Mouse (Mus musculus) myocyte (in vitro differentiated cells): ENCODE data around the gene Mrpl42.

Experiments
- CEBPB ChIP-seq: IDR thresholded peaks from 2 replicates; pipeline ENCODE4 v1.6.1; 2011; ENCODE audit warnings: mild to moderate bottlenecking, moderate library complexity; ENCODE audit not compliant: poor library complexity, insufficient read depth, severe bottlenecking
- E2F4 ChIP-seq: IDR thresholded peaks from one replicate; pipeline ENCODE4 v1.6.1; 2011; ENCODE audit warnings: mild to moderate bottlenecking, control low read depth, moderate library complexity; ENCODE audit not compliant: insufficient read depth
- MAX ChIP-seq: IDR thresholded peaks from one replicate; pipeline ENCODE4 v1.6.1; 2011; ENCODE audit warnings: low read depth, mild to moderate bottlenecking, control low read depth
- MYOD1 ChIP-seq, 3 experiments: IDR thresholded peaks; one replicate each; pipeline ENCODE4 v1.6.1; 2011; ENCODE audit warnings: control low read depth in 2 of 3, low read depth in 2 of 3, mild to moderate bottlenecking in 2 of 3, moderate library complexity in 1 of 3; ENCODE audit not compliant: insufficient read length in 2 of 3, control insufficient read depth in 1 of 3
- MYOG ChIP-seq, 3 experiments: IDR thresholded peaks; one replicate each; pipeline ENCODE4 v1.6.1; 2011; ENCODE audit warnings: control low read depth in 2 of 3, low read depth in 2 of 3, mild to moderate bottlenecking in 2 of 3; ENCODE audit not compliant: insufficient read length in 2 of 3, control insufficient read depth in 1 of 3, insufficient read depth in 1 of 3
- POLR2A ChIP-seq: IDR thresholded peaks from one replicate; pipeline ENCODE4 v1.6.1; 2011; ENCODE audit warnings: low read depth, mild to moderate bottlenecking, control low read depth, moderate library complexity; ENCODE audit not compliant: insufficient read length
- POLR2AphosphoS2 ChIP-seq: IDR thresholded peaks from one replicate; pipeline ENCODE4 v1.6.1; 2011; ENCODE audit warnings: low read depth, control low read depth; ENCODE audit not compliant: insufficient read length
- REST ChIP-seq: IDR thresholded peaks from one replicate; pipeline ENCODE4 v1.6.1; 2011; ENCODE audit warnings: mild to moderate bottlenecking, control low read depth, moderate library complexity; ENCODE audit not compliant: insufficient read depth, insufficient read length
- SRF ChIP-seq: IDR thresholded peaks from one replicate; pipeline ENCODE4 v1.6.1; 2011; ENCODE audit warnings: low read depth; ENCODE audit not compliant: control insufficient read depth, insufficient read length
- TCF12 ChIP-seq: IDR thresholded peaks from one replicate; pipeline ENCODE4 v1.6.1; 2011; ENCODE audit warnings: mild to moderate bottlenecking, control low read depth; ENCODE audit not compliant: poor library complexity, insufficient read depth, severe bottlenecking
- TCF3 ChIP-seq: IDR thresholded peaks from one replicate; pipeline ENCODE4 v1.6.1; 2011; ENCODE audit warnings: low read depth, control low read depth; ENCODE audit not compliant: insufficient read length
- USF1 ChIP-seq: IDR thresholded peaks from one replicate; pipeline ENCODE4 v1.6.1; 2011; ENCODE audit warnings: low read depth, mild to moderate bottlenecking, control low read depth, moderate library complexity

- TF ChIP-seq MYOG (IDR thresholded peaks at IDR 0.05; ENCODE audit: control insufficient read depth in 1 of 3, insufficient read depth in 1 of 3, insufficient read length in 2 of 3, low read depth in 2 of 3), result no peak
- no peak for TF ChIP-seq POLR2A
- no peak for TF ChIP-seq USF1
- TF ChIP-seq TCF12, result no peak
- TF ChIP-seq REST, result no peak
- TF ChIP-seq E2F4, result no peak
- TF ChIP-seq MAX, result no peak
- TF ChIP-seq CEBPB, result no peak
- TF ChIP-seq POLR2AphosphoS2, result no peak
- peak in 1 of 3 experiments; percentile 2 for TF ChIP-seq MYOD1 (IDR thresholded peaks at IDR 0.05; ENCODE audit: control insufficient read depth in 1 of 3, insufficient read length in 2 of 3, low read depth in 2 of 3)
- no peak for TF ChIP-seq SRF
- TF ChIP-seq TCF3, result no peak
Measured at GRCm38 (mm10) chr10:95458050-95458806, 43.5 kb downstream of the Mrpl42 start.
